Mouse (Mus musculus): ENCODE measurements at regions not wholly inside any gene's neighbourhood (a gene's known extent, or its start where the extent isn't known, plus 50 kb on each side); places are given as distances from the start of the nearest gene placed in this dataset.

DNA sequence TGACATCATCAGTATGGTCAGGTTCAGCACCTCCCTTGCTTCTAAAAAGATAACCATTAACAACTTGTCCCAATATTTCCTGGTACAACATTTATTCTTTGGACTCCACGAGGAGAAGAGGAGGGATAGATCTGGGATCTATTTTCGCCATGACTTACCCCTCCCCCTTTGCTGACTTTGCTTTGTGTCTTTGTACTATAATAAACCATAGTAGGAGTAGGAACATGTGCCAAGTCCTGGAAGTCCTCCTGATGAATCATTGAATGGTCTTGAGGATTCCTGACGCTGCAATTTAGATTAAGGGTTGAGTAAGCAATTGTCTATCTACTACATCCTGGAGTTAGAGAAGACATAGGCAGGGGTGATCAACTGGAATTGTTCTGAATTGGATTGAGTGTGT is 71.2 kb downstream of the Rbm11 start:
- DNase-seq, result no peak

DNA sequence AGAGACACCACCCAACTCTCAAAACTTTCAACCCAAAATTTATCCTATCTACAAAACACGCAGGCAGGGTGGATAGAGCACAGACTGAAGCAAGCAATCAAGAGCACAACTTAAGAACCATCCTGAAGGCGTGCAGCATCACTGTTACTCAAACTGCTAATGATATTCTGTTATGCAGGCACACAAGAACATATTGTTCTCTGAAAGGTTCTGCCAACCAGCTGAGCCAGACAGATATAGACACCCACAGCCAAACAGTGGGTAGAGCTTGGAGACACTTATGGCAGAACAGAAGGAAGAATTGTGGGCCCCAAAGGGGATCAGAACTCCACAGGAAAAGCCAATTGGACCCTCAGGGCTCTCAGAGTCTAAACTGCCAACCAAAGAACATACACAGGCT is 74.9 kb downstream of the Rbm11 start:
- DNase-seq, result no peak

DNA sequence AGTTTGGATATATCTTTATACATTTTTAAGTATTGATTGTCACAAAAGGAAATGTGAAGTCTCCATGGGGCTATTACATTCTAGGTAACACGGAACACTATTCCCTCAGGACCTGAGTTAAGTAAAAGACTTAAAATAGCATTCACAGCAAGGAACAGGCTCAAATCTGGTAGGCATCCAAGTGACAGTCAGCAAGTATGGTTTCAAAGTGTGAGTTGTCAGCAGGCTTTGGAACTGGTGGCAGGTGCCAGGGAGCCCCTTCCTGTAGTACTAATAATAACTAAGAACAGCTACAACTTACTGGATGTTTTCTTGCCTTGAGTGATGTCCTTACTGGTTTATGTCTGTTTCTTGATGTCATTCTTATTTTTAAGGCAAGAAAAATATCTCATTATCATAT is 79.5 kb downstream of the Rbm11 start:
- no peak for DNase-seq

DNA sequence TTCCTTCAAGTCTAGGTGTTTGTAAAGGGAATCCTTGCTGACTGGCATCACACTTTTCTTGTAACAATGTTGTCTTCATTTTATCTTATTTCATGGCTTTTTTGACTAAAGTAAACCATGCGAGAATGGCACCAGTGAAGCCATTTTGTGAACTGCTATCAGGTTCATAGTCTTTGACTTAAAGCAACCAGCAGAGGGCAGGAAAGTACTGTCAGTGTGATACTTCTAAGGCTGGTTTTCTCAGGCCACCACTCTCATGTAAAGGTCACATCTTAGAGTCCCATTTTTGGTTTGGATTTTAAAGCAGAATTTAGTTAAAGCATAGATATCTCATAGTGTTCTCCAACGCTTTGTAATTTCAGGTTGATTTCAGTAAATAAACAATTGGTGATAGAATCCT is 83.2 kb downstream of the Rbm11 start:
- DNase-seq, result peak; percentile 13

DNA sequence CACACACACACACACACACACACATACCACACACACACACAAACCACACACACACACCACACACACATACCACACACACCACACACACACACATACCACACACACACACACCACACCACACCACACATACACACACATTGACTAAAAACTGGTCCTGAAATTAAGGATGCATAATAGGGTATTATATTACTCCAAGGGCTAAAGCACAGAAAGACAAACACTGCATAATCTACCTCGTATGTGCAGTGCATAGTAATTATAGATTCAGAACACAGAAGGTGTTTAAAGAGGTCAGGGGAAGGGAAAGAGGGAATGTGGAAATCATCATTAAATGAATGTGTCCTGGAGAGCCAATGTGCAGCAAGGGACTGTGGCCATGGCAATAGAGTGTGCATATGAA is 84.5 kb downstream of the Rbm11 start:
- no peak for DNase-seq
